Mouse (Mus musculus) adrenal gland, postnatal 10 days (tissue): ENCODE data around the gene Pam16. TPM values are rescaled to one million over a fixed set of nuclear protein-coding genes. Genes with fewer than 3 reads are reported as not detected.

Experiments
- DNase-seq: peaks from one replicate; pipeline ENCODE4 v3.0.0; 2021; ENCODE audit warnings: mixed read lengths
- total RNA-seq, 2 experiments: library from RNA; stranded (reverse); gene quantifications; 2 replicates each; pipeline ENCODE4 v1.2.3; 2021

Gene Pam16
- total RNA-seq, 2 experiments from 2014 or later = 115 to 116 TPM

DNA sequence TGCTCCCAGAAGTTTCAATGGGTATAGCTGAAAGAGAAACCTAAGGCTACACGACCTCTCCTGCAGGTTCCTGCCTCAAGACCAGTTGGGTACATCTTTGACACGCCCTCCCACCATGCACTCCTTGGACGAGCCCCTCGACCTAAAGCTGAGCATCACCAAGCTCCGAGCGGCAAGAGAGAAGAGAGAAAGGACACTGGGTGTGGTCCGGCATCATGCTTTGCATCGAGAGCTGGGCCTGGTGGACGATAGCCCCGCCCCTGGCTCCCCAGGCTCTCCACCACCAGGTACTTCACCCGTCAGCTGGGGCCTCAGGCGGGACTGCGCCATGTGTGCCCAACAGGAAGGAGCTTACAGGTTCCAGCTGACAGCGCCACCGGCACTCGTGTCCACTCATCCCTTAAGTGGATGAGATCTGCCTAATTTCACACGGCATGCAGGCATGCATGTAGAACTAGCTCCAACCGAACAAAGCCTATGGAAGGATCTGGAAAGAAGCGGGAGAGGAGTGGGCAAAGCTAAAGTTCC is 16.2 kb downstream of the Pam16 start:
- no peak for DNase-seq

DNA sequence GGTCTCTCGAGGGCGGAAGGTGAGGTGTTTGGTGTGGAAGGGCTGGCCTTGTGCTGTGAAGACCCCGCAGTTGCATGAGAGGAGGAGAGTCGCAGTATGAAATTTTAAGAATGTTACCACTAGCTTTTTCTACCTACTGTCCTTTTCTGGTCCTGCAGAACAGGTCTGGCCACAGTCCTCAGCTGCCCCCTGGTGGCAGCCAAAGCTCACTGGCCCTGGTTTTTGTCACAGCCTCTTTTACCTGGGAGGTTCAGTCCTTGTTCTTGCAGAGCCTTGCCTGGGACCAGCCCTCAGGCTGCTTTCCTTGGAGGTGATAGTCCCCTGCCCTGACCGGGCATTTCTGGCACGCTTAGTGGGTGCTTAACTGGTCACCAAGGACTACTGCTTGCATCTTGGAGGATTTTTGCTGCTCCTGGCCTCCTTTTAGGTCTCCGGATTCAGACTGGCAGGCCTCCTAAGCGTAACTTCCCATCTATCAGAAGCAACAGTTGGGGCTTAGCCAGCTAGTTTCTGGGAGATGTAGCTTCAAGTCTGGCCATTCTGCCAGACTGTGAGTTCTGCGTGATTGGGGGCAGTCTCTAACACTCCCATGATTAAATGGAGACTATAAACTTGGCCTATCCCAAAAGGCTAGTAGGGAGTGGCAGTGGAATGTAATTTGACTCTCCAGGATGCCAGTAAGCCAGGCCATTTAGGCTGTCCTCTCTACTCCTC is 16.8 kb downstream of the Pam16 start:
- peak; percentile 89 for DNase-seq

DNA sequence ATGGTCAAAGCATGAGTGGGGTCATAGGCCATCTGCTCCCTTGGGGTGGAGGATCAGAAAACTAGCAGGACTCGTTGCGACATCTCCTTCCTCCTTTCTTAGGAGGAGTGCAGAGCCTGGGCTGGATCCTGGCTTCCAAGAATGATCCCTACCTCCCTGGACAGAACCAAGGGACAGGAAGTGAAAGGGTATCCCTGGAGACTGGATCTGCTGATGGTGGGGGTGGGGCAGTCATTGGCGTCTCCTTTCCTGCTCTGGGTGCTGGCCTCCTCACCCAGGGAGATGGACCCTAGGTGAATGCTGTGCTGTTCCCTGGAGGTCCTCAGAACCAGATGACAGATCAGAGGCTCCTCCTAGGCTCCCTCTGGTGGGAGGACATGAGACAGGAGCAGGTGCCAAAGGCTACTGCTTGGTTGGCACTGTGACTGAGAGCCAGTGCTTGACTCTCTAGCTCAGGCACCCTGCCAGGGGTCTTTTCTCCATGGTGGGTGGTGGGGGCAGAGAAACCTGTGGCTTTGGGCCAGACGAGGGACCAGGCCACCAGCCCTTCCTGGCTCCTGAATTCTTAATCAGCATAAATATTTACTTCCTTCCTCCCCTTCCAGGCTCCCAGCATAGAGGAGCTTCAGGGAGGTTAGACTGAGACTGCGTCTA is 18.2 kb downstream of the Pam16 start:
- DNase-seq = peak; percentile 67

DNA sequence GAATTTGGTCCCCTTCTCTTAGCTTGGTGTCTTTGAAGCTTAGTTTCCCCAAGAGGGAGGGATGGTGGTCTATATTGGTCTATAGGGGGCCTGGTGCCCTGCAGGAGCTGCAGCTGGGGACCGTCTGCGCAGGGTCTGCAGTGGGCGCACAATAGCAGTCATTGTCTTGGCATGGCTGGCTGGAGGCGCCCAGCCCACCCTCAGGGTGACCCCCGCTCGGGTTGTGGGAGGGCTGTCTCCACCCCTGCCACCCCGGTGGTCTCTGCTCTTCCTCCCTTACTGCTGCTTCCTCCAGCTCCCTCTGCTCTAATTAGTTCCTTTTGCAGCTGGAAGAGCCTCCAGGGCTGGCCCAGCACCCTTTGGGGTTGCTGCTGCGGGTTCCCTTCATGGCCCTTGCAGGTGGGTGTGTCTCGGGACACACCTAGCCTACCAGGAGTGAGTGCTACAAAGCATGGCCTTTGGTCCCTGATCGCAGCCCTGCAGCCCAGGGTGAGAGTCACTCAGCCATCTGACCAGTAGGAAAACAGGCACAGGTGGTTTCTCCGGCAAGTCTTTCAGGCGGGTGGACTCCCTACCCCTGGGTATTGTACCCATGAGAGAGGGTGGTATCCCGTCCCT is 19.2 kb downstream of the Pam16 start:
- peak; percentile 5 for DNase-seq

DNA sequence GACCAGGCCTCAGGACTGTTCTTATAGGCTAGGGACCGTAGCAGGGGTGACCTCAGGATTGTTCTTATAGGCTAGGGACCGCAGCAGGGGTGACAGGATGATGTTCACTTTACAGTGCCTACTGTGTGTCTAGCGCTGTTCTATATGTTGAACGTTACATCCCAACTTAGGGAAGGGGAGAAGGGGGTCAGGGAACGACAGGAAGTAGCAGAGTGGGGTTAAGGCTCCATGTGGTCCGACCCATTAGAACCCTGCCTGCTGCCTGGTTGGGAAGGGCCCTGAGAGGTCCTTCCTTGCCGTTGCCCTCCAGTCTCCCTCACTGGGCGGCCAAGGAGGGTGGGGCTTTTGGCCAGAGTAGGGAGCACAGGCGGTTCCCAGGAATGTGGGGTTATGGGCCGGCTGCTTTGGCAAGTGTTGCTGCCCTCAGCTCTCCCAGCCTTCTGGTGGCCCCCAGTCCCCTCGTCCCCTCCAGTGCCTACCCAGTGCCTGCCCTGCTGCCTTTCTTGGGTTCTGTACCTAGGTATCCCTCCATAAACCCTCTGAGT is 20.4 kb downstream of the Pam16 start:
- DNase-seq = no peak

DNA sequence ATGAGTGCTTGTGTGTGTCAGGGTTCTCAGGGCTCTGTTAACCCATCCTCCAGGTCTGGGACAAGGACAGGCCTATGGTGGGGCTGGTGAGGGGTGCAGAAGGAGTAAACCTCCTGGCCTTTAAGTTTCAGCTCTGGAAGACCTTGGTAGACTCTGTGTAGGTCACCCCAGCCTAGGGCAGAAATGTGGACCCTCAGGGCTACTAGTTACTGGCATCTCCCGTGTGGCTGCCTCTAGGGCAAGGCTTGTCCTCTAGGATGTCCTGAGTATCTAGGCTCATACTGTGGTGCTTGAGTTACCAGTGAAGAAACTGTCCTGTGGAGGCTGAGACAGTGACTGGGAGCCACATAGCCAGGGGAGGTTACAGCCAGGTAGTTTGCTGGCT is 21.3 kb downstream of the Pam16 start:
- DNase-seq = no peak

DNA sequence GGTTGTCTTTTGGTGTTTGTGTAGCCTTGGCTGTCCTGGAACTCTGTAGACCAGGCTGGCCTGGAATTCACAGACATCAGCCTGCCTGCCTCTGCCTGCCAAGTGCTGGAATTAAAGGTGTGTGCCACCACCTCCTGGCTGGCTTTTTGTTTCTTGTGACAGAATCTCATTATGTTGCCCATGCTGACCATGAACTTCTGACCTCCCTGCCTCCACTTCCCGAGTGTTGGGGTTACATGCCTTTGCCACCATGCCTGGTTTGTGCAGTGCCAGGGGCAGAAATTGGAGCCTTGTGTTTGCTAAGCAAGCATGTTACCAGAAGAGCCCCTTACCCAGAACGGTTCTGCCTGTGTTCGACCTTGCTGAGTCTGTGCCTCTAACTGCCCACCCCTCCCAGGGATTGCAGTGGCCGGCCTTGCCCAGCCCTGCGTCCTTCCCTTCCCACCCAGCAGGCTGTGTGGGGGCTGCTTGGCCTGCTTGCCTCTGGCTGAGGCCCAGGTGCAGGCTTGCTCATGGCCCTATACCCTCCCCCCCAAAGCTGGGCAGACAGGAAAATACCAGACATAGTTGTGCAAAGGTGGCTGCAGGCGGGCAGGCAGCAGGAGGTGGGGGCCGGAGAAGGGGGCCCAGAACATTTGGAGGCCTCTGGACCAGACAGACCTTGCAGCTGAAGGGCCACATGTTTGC is 21.9 kb downstream of the Pam16 start:
- DNase-seq = no peak

DNA sequence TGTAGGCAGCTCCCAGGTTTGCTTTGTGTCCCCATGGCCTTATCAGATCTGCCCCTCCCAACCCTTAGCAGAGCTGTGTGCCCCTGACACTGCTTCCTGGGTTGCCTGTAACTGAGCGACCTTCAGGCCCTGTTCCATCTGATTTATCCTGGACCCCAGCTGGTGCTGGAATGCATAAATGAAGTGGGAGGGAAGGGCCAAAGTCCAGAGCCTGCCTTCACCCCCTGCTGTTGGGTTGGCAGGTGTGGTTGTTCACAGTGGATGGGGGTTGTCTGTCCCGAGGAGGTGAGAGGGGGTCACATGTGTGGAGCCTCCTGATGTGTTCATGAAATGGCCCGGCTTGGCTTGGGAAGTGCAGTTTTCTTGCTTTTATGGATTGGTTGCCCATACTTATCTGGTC is 22.6 kb downstream of the Pam16 start:
- no peak for DNase-seq

DNA sequence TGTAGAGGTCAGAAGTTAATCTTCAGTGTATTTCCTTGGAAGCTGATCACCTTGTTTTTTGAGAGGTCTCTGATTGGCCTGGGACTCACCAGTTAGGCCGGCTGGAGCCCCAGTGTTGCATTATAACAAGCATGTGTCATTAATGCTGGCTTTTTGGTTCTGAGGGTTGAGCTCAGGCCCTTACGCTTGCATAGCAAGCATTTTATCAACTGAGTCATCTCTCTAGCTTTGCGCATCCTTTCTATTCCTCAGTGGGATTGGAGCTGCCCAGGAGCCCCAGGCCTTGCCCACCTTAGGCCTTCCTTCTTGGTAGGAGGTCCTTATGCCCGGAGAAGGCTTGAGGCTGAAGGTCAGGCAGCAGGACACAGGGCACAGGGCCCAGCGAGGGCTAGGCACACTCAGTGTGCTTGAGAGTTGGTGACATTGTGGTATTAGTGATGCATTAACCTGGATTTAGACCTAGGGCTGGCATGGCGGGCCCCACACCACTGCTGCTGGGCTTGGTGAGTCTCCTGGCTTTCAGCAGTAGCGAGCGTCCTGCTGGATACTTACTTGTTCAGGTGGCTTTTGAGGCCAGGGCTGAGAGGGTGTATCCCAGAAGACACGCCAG is 24.0 kb downstream of the Pam16 start:
- no peak for DNase-seq

DNA sequence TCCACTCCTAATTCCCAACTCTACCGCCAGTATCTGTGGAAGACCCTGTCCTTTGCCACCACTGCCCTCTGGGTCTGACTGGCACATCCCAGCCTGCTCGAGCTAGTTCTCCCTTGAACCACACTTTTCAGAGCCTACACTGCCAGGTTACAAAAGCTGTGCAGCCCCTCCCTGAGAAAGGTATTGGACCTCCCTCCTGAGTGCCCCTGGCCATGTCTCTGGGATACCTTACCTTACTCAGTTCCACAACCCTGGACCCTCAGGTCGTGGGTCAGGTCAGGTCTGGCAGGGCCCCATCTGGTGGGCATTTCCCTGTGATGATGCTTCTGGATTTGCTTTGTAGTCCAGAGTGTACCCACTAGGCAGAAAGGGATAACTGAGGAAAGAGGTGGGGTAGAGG is 25.2 kb downstream of the Pam16 start:
- DNase-seq = no peak

DNA sequence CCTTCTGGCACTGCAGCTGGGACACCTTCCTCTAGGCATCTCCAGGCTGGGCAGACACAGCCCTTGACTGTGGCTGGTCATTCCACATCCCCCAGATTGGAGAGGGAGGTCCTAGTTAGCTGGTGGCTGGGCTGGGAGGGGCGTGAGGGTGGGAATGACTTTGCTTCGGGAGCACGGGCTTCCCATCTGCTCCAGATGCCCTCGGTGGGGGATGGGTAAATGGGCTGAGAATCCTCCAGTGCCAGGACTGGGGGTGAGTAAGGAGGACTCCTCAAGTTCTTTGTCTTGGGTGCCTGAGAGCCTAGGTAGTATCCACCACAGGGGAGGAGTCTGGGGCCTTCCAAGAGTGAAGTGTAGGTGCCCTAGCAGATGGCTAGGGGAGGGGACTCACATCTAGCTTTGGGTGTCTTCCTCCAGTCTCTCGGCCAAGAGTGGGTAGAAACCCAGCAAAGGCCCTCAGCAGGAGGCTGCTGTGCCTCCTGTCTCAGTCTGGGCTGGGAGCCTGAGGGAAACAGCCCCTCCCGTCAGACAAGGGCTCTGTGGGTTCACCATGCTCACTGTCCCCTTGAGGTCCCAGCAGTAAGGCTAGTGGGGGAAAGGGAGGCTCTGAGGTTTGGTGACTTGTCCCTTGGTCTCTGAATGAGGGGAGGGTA is 25.8 kb downstream of the Pam16 start:
- DNase-seq = no peak

DNA sequence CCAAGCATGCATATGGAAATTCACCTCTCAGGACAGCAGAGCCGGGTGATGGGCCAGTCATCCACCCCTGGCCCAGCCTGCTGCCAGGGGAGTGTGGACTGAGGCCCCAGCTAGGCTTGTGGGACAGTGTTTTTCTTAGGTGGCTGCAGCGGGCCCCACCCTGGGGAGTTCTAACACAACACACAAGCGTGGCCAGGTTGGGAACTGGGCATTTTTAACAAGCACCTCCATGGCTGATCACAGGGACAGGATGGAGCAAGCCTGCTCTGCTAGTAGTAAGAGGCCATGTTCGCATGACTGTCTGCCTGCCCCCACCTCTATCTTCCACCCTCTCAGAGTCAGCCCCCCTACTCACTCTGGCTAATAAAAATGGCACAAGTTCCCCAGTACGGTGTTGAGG is 26.7 kb downstream of the Pam16 start:
- DNase-seq = no peak

DNA sequence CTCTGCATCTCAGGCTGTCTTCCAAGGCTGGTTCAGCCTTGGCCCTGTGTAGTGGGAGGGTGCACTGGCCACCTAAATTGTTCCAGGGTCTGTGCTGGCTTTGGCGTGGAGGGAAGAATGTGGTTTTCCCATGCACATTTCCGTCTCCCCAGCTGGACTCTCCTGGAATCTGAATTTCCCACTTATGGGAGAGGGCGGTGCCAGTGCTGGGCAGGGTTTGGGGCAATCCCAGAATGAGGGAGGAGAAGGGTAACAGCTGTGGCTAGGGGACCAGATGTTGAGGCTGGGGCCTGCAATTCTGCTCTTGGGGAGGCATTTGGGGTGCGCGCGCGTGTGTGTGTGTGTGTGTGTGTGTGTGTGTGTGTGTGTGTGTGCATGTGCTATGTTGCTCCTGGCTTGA is 27.5 kb downstream of the Pam16 start:
- DNase-seq = no peak

DNA sequence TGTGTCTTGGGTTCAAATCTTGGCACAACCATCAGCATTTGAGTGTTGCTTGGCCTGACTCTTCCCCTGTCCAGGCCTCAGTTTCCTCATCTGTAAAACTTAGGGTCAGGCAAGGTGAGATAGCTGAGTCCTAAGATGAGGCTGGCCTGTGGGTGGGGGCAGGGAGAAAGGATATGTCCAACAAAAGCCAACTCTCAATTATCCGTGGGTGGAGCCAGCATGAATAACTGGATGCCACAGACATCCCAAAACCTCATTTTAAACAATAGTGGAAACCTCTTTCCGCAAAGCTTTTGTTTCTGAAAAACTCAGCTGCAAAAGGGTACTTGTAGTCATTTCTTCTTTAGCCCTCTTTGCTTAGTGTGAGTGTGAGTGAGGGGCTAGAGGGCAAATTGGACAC is 28.0 kb downstream of the Pam16 start:
- DNase-seq = no peak

DNA sequence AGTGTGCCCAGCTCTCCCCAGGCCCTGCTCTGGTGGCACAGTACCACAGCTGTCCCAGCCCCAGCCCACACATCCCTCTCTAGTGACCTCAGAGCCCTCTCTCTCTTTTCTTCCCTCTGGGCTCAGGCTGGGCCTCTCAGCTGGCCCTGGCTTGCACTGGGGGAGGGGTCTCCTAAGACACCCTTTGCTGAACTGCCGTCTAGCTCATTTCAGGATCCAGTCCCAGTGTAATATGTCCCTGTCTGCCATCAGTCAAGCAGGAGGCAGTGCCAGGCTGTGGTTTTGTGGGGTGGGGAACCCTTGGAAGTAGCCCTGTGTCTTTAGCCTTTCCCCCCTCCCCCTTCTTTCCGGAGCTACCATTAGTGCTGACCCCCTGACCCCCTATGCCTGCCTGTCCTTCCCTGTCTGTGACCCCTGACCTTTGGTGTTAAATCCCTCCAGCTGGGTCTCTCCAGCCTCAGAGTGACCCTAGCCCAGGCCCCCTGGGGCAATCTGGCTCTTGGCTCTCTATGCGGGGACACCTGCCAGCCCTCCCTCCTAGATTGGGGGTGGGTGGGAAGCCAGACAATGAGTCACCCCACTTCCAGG is 28.6 kb downstream of the Pam16 start:
- DNase-seq = no peak

DNA sequence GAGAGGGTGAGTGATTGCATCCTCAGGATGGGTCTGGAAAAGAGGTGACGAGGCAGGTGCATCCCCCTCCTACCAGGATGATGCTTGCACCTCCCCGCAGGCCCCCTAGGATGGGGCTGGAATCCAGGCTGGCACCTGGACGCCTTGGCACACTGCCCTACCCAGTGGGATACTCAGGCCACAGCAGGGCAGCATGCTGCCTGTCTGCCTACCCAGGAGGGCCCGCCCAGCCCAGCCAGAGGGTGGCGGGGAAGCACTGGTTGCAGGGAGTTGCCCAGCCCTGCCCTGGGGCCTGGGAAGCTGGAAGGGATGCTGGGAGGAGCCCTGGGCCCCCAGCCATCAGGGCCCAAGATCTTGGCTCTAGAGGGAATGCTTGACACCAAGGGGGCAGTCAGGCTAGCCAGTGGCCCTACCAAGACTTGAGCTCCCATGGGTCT is 29.2 kb downstream of the Pam16 start:
- peak; percentile 72 for DNase-seq

DNA sequence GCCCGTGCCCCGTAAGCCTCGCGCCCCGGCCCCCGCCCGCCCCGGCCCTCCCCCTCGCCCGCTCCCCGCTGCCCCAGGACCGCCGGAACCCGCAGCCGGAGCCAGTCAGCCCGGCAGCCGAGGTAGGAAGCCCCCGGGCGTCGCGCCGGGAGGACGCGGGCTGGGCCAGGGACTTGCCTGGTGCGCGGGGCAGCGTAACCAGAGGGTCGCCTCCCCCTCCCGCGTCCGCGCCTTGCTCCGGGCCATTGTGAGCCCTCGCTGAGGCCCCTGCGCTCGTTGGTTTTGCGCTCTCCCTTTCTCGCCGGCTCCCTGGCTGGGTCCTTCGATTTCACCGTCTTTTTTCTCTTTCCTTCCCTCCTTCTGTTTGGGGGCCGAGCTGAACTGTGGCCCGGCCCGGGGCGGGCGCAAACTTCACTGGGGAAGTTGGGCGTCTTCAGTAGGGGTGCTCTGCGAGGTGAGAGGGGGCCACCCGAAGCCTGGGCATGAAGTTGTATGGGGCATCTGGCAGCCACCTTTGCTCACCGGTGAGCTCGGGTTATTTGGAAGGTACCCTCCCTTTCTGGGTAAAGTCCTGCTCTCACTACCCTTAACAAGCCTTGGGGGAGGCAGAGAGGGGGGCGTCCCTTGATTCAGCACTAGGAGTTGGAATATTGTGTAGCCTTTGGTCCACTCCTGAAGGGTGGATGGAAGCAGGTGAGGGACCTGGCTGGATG is 29.8 kb downstream of the Pam16 start:
- no peak for DNase-seq

DNA sequence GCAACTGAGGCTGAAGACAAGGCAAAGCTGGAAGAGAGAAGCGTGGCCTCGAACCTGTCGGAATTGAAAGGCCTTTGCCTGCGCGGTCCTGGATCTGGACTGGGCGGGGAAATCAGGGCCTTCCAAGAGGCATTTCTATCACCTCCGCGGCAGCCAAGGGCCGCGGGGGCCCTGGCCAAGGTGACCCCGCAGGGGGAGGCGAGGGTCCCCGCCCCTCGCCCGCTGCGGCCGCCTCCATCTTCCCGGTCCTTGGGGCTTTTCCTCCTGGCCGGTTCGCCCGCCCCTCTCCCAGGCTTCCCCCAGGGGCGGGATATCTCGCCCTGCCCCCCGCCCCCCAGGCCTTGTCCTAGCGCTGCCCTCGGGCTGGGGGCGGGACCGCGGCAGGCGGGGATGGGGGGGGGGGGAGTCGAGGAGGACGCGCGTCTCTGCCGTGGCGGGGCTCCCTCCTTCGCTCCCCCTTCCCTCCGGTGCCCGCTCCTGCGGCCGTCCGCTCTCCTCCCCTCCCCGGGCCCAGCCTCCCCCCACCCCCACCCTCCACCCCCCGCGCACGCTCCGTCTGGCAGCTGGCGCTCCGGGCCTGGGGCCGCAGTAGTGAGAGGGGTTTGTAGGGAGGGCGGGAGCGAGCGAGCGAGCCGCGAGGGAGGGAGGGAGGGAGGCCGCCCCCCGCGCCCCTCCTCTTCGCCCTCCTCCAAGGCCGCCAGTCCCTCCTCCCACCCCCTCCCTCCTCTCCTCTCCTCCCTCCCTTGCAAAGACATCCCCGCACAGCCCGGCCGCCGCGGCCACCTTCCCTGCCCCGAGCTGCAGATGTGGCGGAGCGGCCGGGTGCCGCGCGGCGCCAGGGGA is 30.6 kb downstream of the Pam16 start, which contains the start of gene Glis2:
Glis2 (plus strand) TSS at position 743 of the 843 bp plus-strand sequence.
- peak; percentile 81 for DNase-seq
